Mouse (Mus musculus): ENCODE measurements around the gene Arl5a.

DNA sequence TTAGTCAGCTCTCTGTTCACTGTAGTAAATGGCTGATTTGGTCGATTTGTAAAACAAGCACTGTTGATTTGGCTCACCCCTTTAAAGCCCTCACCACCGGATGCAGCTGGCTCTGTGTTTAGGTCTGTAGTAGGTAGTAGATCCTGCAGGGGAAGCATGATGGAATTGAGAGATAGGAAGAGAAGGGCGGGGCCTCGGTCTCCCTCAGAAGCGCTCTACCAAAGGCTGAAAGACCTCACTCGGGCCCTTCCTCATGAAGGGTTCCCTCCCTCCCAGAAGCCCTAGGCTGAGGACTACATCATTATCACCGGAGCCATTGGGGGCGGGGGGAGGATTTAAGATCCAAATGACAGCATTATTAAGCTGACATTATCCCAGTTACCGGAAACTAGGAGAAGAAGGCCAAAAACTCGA lies 45.8 kb downstream of the Arl5a start:
- TF ChIP-seq POLR2A (IDR thresholded peaks at IDR 0.05; ENCODE audit: control insufficient read depth, low read depth, low read length) (no peak), CTCF (IDR thresholded peaks at IDR 0.05; ENCODE audit: control insufficient read depth, insufficient read depth, insufficient replicate concordance, low read depth, low read length) (no peak)
